Mouse (Mus musculus) liver, embryonic 13.5 days (tissue): Measurements from ENCODE around the gene Tmem127. TPM values are rescaled to one million over a fixed set of nuclear protein-coding genes. Genes with fewer than 3 reads are reported as not detected.
"Not testable (repeated sequence)": the region's sequence is repeated elsewhere in the genome, so short reads cannot be mapped to it uniquely, and the experiment has no call there.

Experiments used
- ATAC-seq: fragments of 200-750 bp; cut with Nextera tagmentation; 2 replicates; pipeline ENCODE4 v1.8.0; 2017; ENCODE audit warnings: low read depth, mild to moderate bottlenecking, moderate number of reproducible peaks, moderate library complexity
- DNase-seq: peaks from one replicate; pipeline ENCODE4 v3.0.0; 2022
- H3K27ac ChIP-seq: fragments of 300-500 bp; sonication (generic); 2 replicates; pipeline ENCODE4 v1.5.1; 2015; ENCODE audit warnings: moderate library complexity, mild to moderate bottlenecking, inconsistent platforms
- H3K27me3 ChIP-seq: fragments of 300-500 bp; sonication (generic); 2 replicates; pipeline ENCODE4 v1.6.1; 2015; ENCODE audit warnings: mild to moderate bottlenecking, inconsistent platforms
- H3K36me3 ChIP-seq: fragments of 300-500 bp; sonication (generic); 2 replicates; pipeline ENCODE4 v1.6.1; 2015; ENCODE audit warnings: mild to moderate bottlenecking, inconsistent platforms
- H3K4me1 ChIP-seq: fragments of 300-500 bp; sonication (generic); replicated peaks from 2 replicates; pipeline ENCODE4 v1.6.1; 2015; ENCODE audit warnings: inconsistent platforms
- H3K4me2 ChIP-seq: fragments of 300-500 bp; sonication (generic); 2 replicates; pipeline ENCODE4 v1.6.1; 2015; ENCODE audit warnings: inconsistent platforms, mild to moderate bottlenecking, moderate library complexity
- H3K4me3 ChIP-seq: fragments of 300-500 bp; sonication (generic); replicated peaks from 2 replicates; pipeline ENCODE4 v1.5.1; 2015; ENCODE audit warnings: mild to moderate bottlenecking, inconsistent platforms
- H3K9ac ChIP-seq: fragments of 300-500 bp; sonication (generic); 2 replicates; pipeline ENCODE4 v1.6.1; 2015; ENCODE audit warnings: mild to moderate bottlenecking, inconsistent platforms
- H3K9me3 ChIP-seq: fragments of 300-500 bp; sonication (generic); replicated peaks from 2 replicates; pipeline ENCODE4 v1.6.1; 2016; ENCODE audit warnings: inconsistent platforms
- WGBS: fragments of 180-500 bp; shearing (Covaris S2); methylation state at CpG from one replicate; pipeline ENCODE4 v1.1.7; 2015; ENCODE audit not compliant: insufficient replicate concordance; 5-methylcytosine and 5-hydroxymethylcytosine counted together
- polyA plus RNA-seq: library from polyadenylated mRNA; unstranded; fragments of >200 nt; fragmentation: Nextera tagmentation; extraction: Ambion mirVana; gene quantifications from 2 replicates; pipeline ENCODE4 v1.2.1, GENCODE M21; 2015

Gene Tmem127
- polyA plus RNA-seq = 12.2 and 13.4 TPM in 2 replicates

DNA sequence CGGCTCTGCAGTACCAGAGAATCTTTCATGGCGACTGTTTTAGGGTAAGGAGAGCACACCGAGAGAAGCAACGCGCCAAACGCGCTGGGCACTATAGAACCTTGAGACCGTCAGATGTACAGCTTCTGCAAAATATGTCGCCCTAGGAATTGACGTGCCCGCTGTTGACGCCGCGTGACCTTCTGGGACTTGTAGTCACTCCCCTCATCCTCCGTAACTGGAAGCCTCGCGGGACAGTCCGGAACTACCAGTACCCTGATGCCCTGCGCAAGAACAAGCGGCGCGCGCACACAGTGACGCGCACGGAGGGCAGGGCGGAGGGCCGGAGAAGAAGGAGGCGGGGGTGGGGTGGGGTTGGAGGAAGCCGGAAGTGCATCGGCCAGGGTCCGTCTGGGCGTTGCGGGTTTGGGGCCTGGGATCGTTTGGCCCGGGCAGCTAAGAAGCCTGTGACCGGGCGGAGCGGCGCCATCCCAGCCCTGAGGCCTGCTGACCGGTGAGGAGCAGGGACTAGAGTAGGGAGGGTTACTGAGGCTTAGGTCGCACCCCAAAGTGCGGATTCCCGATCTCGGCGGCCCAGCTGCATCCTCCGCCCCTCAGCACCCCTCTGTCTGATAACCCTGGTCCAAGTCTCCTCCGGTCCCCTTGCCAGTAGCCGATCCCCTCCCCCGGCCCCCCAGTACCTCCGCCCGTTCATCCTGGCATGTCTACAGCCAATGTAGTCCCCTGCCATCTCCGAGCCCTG lies at the start of gene Tmem127, which contains the start of gene Ciao1:
Gene Tmem127 (plus strand): TSS at position 317 of the 742 bp plus-strand sequence.
Gene Ciao1 (minus strand): TSS at position 225 of the 742 bp plus-strand sequence.
- H3K36me3 ChIP-seq = peaks cover 40% of the 10 kb centered on the region
- peak within 1 kb of the TSS; percentile 95 for H3K9ac ChIP-seq
- ATAC-seq (peak; percentile 98), DNase-seq (peak; percentile 97)
- H3K27me3 ChIP-seq = no peaks in the 10 kb centered on the region
- peak within 1 kb of the TSS; percentile 97 for H3K4me3 ChIP-seq
- no peaks in the 10 kb centered on the region for H3K9me3 ChIP-seq
- WGBS = under 1% methylated on average over 53 of the region's 53 CpGs
- H3K4me1 ChIP-seq = peaks cover 56% of the 10 kb centered on the region
- H3K4me2 ChIP-seq = peak within 1 kb of the TSS; percentile 99
- H3K27ac ChIP-seq = peak within 1 kb of the TSS; percentile 95

DNA sequence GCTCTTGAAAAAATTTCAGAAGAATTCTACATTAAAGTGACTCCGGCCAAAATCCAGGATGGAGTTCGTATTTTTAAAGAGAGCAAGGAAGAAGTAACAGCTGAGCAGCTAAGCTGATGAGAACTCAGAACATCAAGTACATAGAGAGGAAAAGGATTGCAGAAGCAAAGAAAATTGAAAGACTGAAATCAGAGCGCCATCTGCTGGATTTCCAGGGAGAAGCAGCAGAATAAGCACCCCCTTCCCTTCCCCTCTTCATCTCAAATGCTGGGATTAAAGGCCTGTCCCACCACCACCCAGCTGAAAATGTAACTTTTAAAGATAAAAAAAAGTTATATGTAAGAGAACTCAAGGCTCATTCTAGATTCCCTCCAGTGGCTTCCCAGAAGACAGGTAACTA lies 42.8 kb upstream of the Tmem127 start:
- no peak for ATAC-seq

DNA sequence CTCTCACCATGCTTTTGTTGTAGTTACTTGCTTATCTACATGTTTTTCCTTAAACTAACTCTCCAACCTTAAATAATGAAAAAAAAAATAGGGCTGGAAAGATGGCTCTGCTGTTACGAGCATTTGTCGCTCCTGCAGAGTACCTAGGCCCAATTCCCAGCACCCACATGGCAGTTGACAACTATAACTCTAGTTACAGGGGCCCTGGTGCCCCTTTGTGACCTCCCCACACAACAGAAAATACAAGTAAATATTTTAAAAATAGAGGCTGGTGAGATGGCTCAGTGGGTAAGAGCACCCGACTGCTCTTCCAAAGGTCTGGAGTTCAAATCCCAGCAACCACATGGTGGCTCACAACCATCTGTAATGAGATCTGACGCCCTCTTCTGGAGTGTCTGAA lies 41.8 kb upstream of the Tmem127 start:
- not testable (repeated sequence) for DNase-seq, H3K9me3 ChIP-seq, ATAC-seq, H3K27ac ChIP-seq, H3K27me3 ChIP-seq, H3K4me3 ChIP-seq, H3K9ac ChIP-seq, H3K4me2 ChIP-seq
- Histone ChIP-seq H3K4me1 (peaks cover 23% of the 10 kb centered on the region), H3K36me3 (peaks cover 13% of the 10 kb centered on the region)
- WGBS = 83% methylated on average over 4 of the region's 4 CpGs

More for the DNA sequence above, 42.8 kb upstream of the Tmem127 start:
- Histone ChIP-seq H3K9ac (no peak overlapping the region), H3K27ac (no peak overlapping the region), H3K4me3 (no peak overlapping the region), H3K4me2 (no peak overlapping the region), H3K27me3 (no peaks in the 10 kb centered on the region), H3K36me3 (peaks cover 13% of the 10 kb centered on the region), H3K4me1 (peaks cover 22% of the 10 kb centered on the region), H3K9me3 (no peaks in the 10 kb centered on the region)
- 24% methylated on average over 3 of the region's 3 CpGs for WGBS
- DNase-seq = peak; percentile 40

- WGBS = 65% methylated on average over 2 of the region's 2 CpGs
- Histone ChIP-seq H3K4me2 (peak overlapping the region; percentile 85), H3K36me3 (peaks cover 18% of the 10 kb centered on the region)
These were observed 40.8 kb upstream of the Tmem127 start for GRCm38 (mm10) chr2:127206916-127207315.

DNA sequence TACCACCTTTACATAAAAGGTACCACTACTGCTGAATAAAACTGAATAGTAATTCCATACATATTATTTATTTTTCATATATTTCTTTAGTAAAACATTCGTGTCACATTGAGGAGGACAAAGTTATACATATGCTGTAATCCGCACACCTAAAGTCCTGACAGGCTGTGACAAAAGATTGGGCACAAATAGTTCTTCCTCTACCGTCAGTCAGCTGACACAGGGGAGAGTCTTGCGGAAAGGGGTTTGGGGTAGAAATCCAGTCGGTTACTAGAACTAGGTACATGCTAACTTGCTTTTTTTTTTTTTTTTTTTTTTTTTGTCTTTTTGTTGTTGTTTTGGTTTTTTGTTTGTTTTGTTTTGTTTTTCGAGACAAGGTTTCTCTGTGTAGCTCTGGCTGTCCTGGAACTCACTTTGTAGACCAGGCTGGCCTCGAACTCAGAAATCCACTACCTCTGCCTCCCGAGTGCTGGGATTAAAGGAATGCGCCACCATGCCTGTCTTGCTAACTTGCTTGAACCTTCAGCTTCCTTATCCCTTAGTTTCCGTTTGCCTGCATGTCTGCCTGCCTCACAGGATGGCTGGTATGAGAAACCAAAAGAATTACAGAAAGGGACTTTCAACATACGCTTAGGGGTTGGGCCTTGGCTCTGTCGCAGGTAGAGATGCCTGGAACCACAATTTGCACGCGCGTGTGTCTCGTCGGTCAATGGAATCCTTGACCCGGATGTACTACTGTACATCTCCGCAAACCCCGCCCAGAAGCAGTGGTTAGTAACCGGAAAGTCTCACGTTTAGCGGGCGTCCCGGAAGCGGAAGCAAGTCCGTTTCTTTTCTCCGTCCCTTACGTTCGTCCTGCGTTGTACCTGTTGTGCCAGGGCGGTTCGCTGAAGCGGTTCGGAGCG lies 39.9 kb upstream of the Tmem127 start, which contains the start of the genes 1810024B03Rik and Snrnp200:
Gene 1810024B03Rik (minus strand): TSS at position 734 of the 905 bp plus-strand sequence.
Gene Snrnp200 (plus strand): TSS at position 840 of the 905 bp plus-strand sequence.
- peak within 1 kb of the TSS; percentile 95 for H3K4me3 ChIP-seq
- H3K9me3 ChIP-seq = no peaks in the 10 kb centered on the region
- peak within 1 kb of the TSS; percentile 89 for H3K9ac ChIP-seq
- WGBS = 7% methylated on average over 36 of the region's 36 CpGs
- H3K27ac ChIP-seq = peak within 1 kb of the TSS; percentile 80
- ATAC-seq (peak; percentile 98), DNase-seq (peak; percentile 91)
- H3K36me3 ChIP-seq = peaks cover 24% of the 10 kb centered on the region
- peaks cover 23% of the 10 kb centered on the region for H3K4me1 ChIP-seq
- no peaks in the 10 kb centered on the region for H3K27me3 ChIP-seq
- peak within 1 kb of the TSS; percentile 85 for H3K4me2 ChIP-seq

More at GRCm38 (mm10) chr2:127206916-127207315, 40.8 kb upstream of the Tmem127 start:
- DNase-seq (no peak), ATAC-seq (no peak)
- H3K27ac ChIP-seq = no peak overlapping the region
- peak overlapping the region; percentile 1; the same call in 1 of the 2 replicates for H3K4me3 ChIP-seq
- H3K4me1 ChIP-seq = peaks cover 23% of the 10 kb centered on the region
- H3K9ac ChIP-seq = no peak overlapping the region
- no peaks in the 10 kb centered on the region for H3K27me3 ChIP-seq
- no peaks in the 10 kb centered on the region for H3K9me3 ChIP-seq

DNA sequence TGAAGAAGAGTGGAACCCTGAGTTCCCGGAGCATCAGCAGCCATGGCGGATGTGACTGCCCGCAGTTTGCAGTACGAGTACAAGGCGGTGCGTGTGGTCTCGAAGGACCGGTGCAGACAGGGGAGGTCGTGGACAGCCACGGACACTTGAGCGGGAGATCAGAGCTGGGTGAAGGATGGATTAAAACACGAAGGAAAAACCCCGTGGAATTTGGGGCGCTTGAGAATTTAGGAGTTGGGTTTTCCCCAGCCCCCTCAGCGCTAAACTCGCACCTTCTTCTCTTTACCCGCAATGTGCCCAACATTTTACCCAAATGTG lies 39.3 kb upstream of the Tmem127 start:
- WGBS = 0% methylated on average over 17 of the region's 17 CpGs

DNA sequence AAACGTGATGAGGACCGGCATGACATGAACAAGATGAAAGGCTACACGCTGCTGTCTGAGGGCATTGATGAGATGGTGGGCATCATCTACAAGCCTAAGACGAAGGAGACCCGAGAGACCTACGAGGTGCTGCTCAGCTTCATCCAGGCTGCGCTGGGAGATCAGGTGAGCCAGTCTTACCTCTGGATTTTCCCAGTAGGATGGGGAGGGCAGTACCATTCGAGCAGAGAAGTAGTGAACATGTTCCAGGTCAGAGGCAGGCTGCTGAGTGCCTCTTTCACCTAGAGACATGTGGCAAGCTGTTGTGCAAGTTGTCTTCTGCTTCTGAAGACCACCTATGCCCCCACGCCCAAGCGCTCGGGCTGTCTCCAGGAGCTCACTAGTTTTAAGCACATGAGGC lies 37.0 kb upstream of the Tmem127 start:
- Histone ChIP-seq H3K27ac (no peak overlapping the region), H3K36me3 (peaks cover 53% of the 10 kb centered on the region), H3K4me2 (no peak overlapping the region), H3K9ac (no peak overlapping the region), H3K4me3 (no peak overlapping the region), H3K9me3 (no peaks in the 10 kb centered on the region), H3K27me3 (no peaks in the 10 kb centered on the region), H3K4me1 (peaks cover 23% of the 10 kb centered on the region)
- ATAC-seq (no peak), DNase-seq (no peak)
- WGBS = 87% methylated on average over 11 of the region's 11 CpGs

More for the DNA sequence above, 39.3 kb upstream of the Tmem127 start:
- peak overlapping the region; percentile 89 for H3K9ac ChIP-seq
- ATAC-seq (no peak), DNase-seq (no peak)
- peak overlapping the region; percentile 80 for H3K27ac ChIP-seq
- no peaks in the 10 kb centered on the region for H3K9me3 ChIP-seq
- H3K36me3 ChIP-seq = peaks cover 30% of the 10 kb centered on the region
- no peaks in the 10 kb centered on the region for H3K27me3 ChIP-seq
- peak overlapping the region; percentile 85 for H3K4me2 ChIP-seq
- H3K4me3 ChIP-seq = peak overlapping the region; percentile 95
- peaks cover 23% of the 10 kb centered on the region for H3K4me1 ChIP-seq

DNA sequence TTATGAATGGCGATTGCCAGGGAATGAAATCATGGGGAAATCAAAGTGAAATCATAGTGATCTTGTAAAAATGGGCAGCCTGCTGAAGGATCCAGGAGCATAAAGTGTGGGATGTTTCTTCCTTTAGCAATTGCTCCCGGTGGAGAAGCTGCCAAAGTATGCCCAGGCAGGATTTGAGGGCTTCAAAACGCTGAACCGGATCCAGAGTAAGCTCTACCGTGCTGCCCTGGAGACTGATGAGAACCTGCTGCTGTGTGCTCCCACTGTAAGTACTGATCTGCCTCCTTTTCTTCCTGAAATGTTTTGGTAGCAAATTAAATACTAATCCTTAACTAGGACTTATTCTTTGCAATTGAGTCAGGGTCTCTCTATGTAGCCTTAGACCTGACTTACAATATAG lies 30.0 kb upstream of the Tmem127 start:
- 90% methylated on average over 5 of the region's 5 CpGs for WGBS
- Histone ChIP-seq H3K27ac (no peak overlapping the region), H3K27me3 (no peaks in the 10 kb centered on the region), H3K4me2 (no peak overlapping the region), H3K9me3 (no peaks in the 10 kb centered on the region), H3K4me3 (no peak overlapping the region), H3K9ac (no peak overlapping the region), H3K4me1 (no peaks in the 10 kb centered on the region), H3K36me3 (peaks cover 98% of the 10 kb centered on the region)
- ATAC-seq = no peak
- DNase-seq = no peak

DNA sequence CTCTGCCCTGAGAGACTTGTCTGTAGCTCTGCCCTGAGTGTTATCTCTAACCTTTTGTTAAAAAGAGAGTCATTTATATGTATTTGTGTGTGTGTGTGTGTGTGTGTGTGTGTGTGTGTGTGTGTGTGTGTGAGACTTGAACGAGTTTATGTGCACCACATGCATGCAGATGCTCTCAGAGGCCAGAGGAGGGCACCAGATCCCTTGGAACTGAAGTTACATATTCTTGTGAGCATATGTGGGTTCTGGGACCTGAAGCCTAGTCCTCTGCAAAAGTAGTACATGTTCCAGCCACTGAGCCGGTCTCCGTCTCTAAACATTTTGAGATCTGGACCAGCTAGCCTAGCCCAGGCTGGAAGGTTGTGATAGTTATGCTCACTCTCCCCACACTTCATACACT lies 22.4 kb upstream of the Tmem127 start:
- ATAC-seq (no peak), DNase-seq (no peak)
- Histone ChIP-seq H3K9ac (no peak overlapping the region), H3K36me3 (peaks cover 94% of the 10 kb centered on the region), H3K27ac (no peak overlapping the region), H3K9me3 (no peaks in the 10 kb centered on the region), H3K4me2 (no peak overlapping the region), H3K4me3 (no peak overlapping the region), H3K27me3 (no peaks in the 10 kb centered on the region), H3K4me1 (no peaks in the 10 kb centered on the region)
- WGBS = 95% methylated on average over 3 of the region's 3 CpGs

DNA sequence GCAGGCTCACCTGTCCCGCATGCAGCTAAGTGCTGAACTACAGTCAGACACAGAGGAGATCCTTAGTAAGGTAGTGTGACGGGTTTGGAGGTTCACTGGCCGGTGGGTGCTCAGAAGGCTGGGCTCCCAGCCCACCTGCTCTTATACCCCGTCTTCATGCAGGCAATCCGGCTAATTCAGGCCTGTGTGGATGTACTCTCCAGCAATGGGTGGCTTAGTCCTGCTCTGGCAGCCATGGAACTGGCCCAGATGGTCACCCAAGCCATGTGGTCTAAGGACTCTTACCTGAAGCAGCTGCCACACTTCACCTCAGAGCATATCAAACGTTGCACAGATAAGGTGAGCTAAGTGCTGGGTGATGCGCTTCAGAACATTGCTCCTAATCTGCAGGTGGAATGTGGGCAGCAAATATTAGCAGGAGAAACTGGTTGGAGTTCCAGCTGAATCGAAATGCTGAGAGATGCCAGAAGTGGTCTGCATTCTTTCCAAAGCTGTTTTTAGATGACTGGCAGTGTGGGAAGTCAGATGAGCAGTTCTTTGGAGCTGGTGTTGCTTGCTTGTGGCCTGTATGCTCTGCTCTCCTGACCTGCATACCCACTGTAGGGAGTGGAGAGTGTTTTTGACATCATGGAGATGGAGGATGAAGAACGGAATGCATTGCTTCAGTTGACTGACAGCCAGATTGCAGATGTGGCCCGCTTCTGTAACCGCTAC lies 9.7 kb upstream of the Tmem127 start:
- ATAC-seq = no peak
- Histone ChIP-seq H3K27me3 (no peaks in the 10 kb centered on the region), H3K9ac (no peak overlapping the region), H3K9me3 (no peaks in the 10 kb centered on the region), H3K4me2 (no peak overlapping the region), H3K4me1 (no peaks in the 10 kb centered on the region), H3K4me3 (no peak overlapping the region), H3K36me3 (peaks cover 94% of the 10 kb centered on the region), H3K27ac (no peak overlapping the region)
- DNase-seq = no peak
- WGBS = 86% methylated on average over 11 of the region's 11 CpGs

GRCm38 (mm10) chr2:127240065-127240464 lies 7.6 kb upstream of the Tmem127 start:
- H3K9me3 ChIP-seq = no peaks in the 10 kb centered on the region
- ATAC-seq (no peak), DNase-seq (no peak)
- H3K9ac ChIP-seq = no peak overlapping the region
- H3K4me2 ChIP-seq = no peak overlapping the region
- H3K4me3 ChIP-seq = no peak overlapping the region
- peaks cover 90% of the 10 kb centered on the region for H3K36me3 ChIP-seq
- no peaks in the 10 kb centered on the region for H3K27me3 ChIP-seq
- no peak overlapping the region for H3K27ac ChIP-seq
- 90% methylated on average over 2 of the region's 2 CpGs for WGBS
- no peaks in the 10 kb centered on the region for H3K4me1 ChIP-seq
